Mouse (Mus musculus) kidney, embryonic 14.5 days (tissue): Measurements from ENCODE around the gene Dyx1c1. TPM values are rescaled to one million over a fixed set of nuclear protein-coding genes. Genes with fewer than 3 reads are reported as not detected.

ENCODE experiments used
- ATAC-seq: fragments of 200-750 bp; cut with Nextera tagmentation; 2 replicates; pipeline ENCODE4 v1.8.0; 2017; ENCODE audit warnings: moderate number of reproducible peaks, mild to moderate bottlenecking, moderate TSS enrichment, moderate library complexity; ENCODE audit not compliant: low FRiP score, low TSS enrichment
- H3K27ac ChIP-seq: fragments of 300-500 bp; sonication (generic); 2 replicates; pipeline ENCODE4 v1.5.1; 2014; ENCODE audit warnings: low read depth, mild to moderate bottlenecking, low read length, moderate library complexity, mixed read lengths
- H3K27me3 ChIP-seq: fragments of 300-500 bp; sonication (generic); 2 replicates; pipeline ENCODE4 v1.6.1; 2014; ENCODE audit warnings: mild to moderate bottlenecking, low read length; ENCODE audit not compliant: control insufficient read depth, insufficient read depth
- H3K36me3 ChIP-seq: fragments of 300-500 bp; sonication (generic); 2 replicates; pipeline ENCODE4 v1.6.1; 2014; ENCODE audit warnings: low read length, mixed read lengths; ENCODE audit not compliant: control insufficient read depth, insufficient read depth
- H3K4me1 ChIP-seq: fragments of 300-500 bp; sonication (generic); 2 replicates; pipeline ENCODE4 v1.6.1; 2014; ENCODE audit warnings: low read length, mixed read lengths; ENCODE audit not compliant: control insufficient read depth, insufficient read depth
- H3K4me2 ChIP-seq: fragments of 300-500 bp; sonication (generic); replicated peaks from 2 replicates; pipeline ENCODE4 v1.6.1; 2014; ENCODE audit warnings: low read depth, mild to moderate bottlenecking, low read length
- H3K4me3 ChIP-seq: fragments of 300-500 bp; sonication (generic); 2 replicates; pipeline ENCODE4 v1.5.1; 2014; ENCODE audit warnings: mild to moderate bottlenecking, low read length
- H3K9ac ChIP-seq: fragments of 300-500 bp; sonication (generic); 2 replicates; pipeline ENCODE4 v1.6.1; 2014; ENCODE audit warnings: low read depth, mild to moderate bottlenecking, low read length, moderate library complexity
- H3K9me3 ChIP-seq: fragments of 300-500 bp; sonication (generic); 2 replicates; pipeline ENCODE4 v1.6.1; 2016; ENCODE audit warnings: low read length; ENCODE audit not compliant: control insufficient read depth
- WGBS: fragments of 180-500 bp; shearing (Covaris S2); extraction: QIAGEN DNeasy Blood & Tissue Kit; methylation state at CpG from one replicate; pipeline ENCODE4 v1.1.7; 2014; 5-methylcytosine and 5-hydroxymethylcytosine counted together
- polyA plus RNA-seq: library from polyadenylated mRNA; unstranded; fragments of >200 nt; fragmentation: Nextera tagmentation; extraction: Ambion mirVana; gene quantifications from 2 replicates; pipeline ENCODE4 v1.2.1, GENCODE M21; 2014

The Dyx1c1 gene
- polyA plus RNA-seq, result 1.8 and 2.1 TPM in 2 replicates

- ATAC-seq, result peak; percentile 92
- peak within 1 kb of the TSS; percentile 50 for H3K9ac ChIP-seq
- 2% methylated on average over 43 of the region's 43 CpGs for WGBS
- no peaks in the 10 kb centered on the region for H3K4me1 ChIP-seq
- H3K4me3 ChIP-seq, result peak within 1 kb of the TSS; percentile 55
- H3K4me2 ChIP-seq, result peak within 1 kb of the TSS; percentile 46
- no peaks in the 10 kb centered on the region for H3K9me3 ChIP-seq
- H3K27ac ChIP-seq, result peak within 1 kb of the TSS; percentile 32; the same call in 1 of the 2 replicates
- H3K27me3 ChIP-seq, result no peaks in the 10 kb centered on the region
- H3K36me3 ChIP-seq, result no peaks in the 10 kb centered on the region
Measured at GRCm38 (mm10) chr9:72958521-72959450, at the start of gene Dyx1c1, which contains the start of gene Gm44503. Gene Dyx1c1, plus strand, starts transcription at chr9:72958785. Gene Gm44503, plus strand, starts transcription at chr9:72958852.

DNA sequence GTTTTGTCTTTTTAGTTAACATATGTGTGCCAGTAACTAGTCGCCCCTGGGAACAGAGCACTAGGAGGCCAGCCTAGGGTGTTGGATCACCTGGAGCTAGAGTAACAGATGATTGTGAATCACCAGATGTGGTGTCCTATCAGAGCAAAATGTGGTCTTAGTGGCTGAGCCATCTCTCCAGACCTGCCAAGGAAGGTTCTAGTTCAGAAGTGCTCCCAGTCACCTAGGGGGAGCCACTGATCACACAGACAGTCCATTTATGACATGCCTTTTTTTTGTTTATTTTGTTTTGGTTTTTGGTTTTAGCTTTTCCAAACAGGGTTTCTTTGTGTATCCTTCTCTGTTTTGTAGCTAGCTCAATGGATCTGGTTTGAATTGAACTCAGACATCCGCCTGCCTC, 47.2 kb upstream of the Dyx1c1 start:
- Histone ChIP-seq H3K27ac (no peak overlapping the region), H3K9ac (no peak overlapping the region), H3K4me3 (no peak overlapping the region), H3K4me2 (no peak overlapping the region), H3K27me3 (no peaks in the 10 kb centered on the region), H3K36me3 (peaks cover 11% of the 10 kb centered on the region; the same call in 1 of the 2 replicates), H3K9me3 (no peaks in the 10 kb centered on the region), H3K4me1 (no peaks in the 10 kb centered on the region)
- ATAC-seq, result no peak
- 93% methylated on average over 2 of the region's 2 CpGs for WGBS

DNA sequence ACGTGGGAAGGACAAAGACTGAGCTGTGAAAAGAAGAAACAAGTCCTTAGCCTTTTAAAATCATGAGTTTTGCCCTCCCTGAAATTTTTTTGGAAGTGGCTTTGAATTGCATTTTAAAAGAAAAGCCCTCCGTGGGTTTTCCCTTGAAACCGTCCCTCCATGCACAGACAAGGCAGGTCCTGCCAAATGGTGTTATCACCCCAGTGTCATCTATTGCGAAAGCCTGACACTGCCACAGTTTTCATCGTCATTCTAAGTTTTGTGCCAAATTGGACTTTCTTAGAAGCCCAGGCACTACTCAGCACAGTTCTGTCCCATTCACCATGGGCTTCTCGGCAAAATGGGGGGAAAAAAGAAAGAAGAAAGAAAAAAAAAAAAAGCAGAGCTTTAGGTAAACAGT, 45.0 kb upstream of the Dyx1c1 start:
- Histone ChIP-seq H3K4me1 (no peaks in the 10 kb centered on the region), H3K9ac (no peak overlapping the region), H3K27ac (no peak overlapping the region), H3K4me2 (no peak overlapping the region; the same call in 1 of the 2 replicates), H3K4me3 (no peak overlapping the region), H3K36me3 (peaks cover 3% of the 10 kb centered on the region; the same call in 1 of the 2 replicates), H3K9me3 (no peaks in the 10 kb centered on the region), H3K27me3 (no peaks in the 10 kb centered on the region)
- 37% methylated on average over 6 of the region's 6 CpGs for WGBS
- no peak for ATAC-seq

GRCm38 (mm10) chr9:72915728-72916127, 42.9 kb upstream of the Dyx1c1 start:
- peaks cover 3% of the 10 kb centered on the region; the same call in 1 of the 2 replicates for H3K36me3 ChIP-seq
- H3K9ac ChIP-seq, result no peak overlapping the region
- no peaks in the 10 kb centered on the region for H3K4me1 ChIP-seq
- ATAC-seq, result no peak
- 65% methylated on average over 7 of the region's 7 CpGs for WGBS
- H3K27me3 ChIP-seq, result no peaks in the 10 kb centered on the region
- no peak overlapping the region for H3K4me2 ChIP-seq
- no peak overlapping the region for H3K27ac ChIP-seq
- no peaks in the 10 kb centered on the region for H3K9me3 ChIP-seq
- no peak overlapping the region for H3K4me3 ChIP-seq

DNA sequence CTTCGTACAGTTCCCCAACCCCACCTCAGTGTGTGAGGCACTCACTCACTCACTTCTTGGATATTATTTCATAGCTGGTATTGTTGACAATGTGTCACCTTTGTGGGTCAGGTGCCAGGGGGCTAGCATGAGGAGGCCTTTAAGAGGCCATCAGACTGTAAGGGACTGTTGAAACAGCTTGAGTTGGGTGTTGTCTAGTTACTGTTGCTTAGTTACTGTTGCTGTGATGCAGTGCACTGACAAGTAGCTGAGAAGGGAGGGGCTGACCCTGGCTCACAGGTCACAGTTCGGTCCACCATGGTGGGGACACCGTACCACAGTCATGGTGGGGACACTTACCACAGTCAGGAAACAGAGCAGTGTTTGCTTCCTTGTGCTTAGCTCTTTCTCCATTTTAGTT, 35.5 kb upstream of the Dyx1c1 start:
- H3K9ac ChIP-seq, result no peak overlapping the region
- no peak for ATAC-seq
- H3K27me3 ChIP-seq, result no peaks in the 10 kb centered on the region
- no peaks in the 10 kb centered on the region for H3K9me3 ChIP-seq
- WGBS, result 79% methylated on average over 3 of the region's 3 CpGs
- no peak overlapping the region for H3K4me3 ChIP-seq
- no peak overlapping the region for H3K4me2 ChIP-seq
- no peaks in the 10 kb centered on the region for H3K36me3 ChIP-seq
- H3K27ac ChIP-seq, result no peak overlapping the region
- H3K4me1 ChIP-seq, result peaks cover 5% of the 10 kb centered on the region; the same call in 1 of the 2 replicates

GRCm38 (mm10) chr9:72925021-72925934, 33.3 kb upstream of the Dyx1c1 start, which contains the start of gene Pygo1:
Gene Pygo1, plus strand, starts transcription at chr9:72925645.
- Histone ChIP-seq H3K4me3 (peak within 1 kb of the TSS; percentile 52), H3K9ac (peak within 1 kb of the TSS; percentile 93), H3K27ac (peak within 1 kb of the TSS; percentile 40), H3K4me2 (peak within 1 kb of the TSS; percentile 95), H3K4me1 (peaks cover 5% of the 10 kb centered on the region; the same call in 1 of the 2 replicates), H3K9me3 (no peaks in the 10 kb centered on the region), H3K27me3 (no peaks in the 10 kb centered on the region), H3K36me3 (no peaks in the 10 kb centered on the region; the same call in 1 of the 2 replicates)
- under 1% methylated on average over 82 of the region's 108 CpGs for WGBS
- peak; percentile 90 for ATAC-seq

DNA sequence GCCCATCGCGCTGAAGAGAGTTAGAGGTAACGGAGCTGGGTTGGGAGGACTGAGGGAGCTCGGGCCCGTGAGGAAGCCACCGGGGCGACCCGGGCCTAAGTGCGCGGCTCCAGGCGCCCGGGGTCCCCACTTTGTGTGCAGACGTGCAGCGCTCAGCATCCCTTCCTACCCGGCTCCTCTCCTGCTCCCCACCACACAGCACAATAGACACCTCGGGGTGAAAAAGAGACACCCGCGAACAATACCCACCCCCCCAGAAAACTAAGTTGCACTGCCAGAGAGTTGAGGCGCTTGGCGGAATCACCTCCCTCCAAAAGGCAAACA, 32.7 kb upstream of the Dyx1c1 start:
- peak overlapping the region; percentile 40 for H3K27ac ChIP-seq
- H3K36me3 ChIP-seq, result no peaks in the 10 kb centered on the region; the same call in 1 of the 2 replicates
- no peaks in the 10 kb centered on the region for H3K27me3 ChIP-seq
- H3K4me2 ChIP-seq, result peak overlapping the region; percentile 95
- peak overlapping the region; percentile 52 for H3K4me3 ChIP-seq
- no peaks in the 10 kb centered on the region for H3K9me3 ChIP-seq
- no peak; the same call in none of the 2 replicates for ATAC-seq
- H3K4me1 ChIP-seq, result peaks cover 5% of the 10 kb centered on the region; the same call in 1 of the 2 replicates
- H3K9ac ChIP-seq, result peak overlapping the region; percentile 93
- WGBS, result under 1% methylated on average over 20 of the region's 20 CpGs

DNA sequence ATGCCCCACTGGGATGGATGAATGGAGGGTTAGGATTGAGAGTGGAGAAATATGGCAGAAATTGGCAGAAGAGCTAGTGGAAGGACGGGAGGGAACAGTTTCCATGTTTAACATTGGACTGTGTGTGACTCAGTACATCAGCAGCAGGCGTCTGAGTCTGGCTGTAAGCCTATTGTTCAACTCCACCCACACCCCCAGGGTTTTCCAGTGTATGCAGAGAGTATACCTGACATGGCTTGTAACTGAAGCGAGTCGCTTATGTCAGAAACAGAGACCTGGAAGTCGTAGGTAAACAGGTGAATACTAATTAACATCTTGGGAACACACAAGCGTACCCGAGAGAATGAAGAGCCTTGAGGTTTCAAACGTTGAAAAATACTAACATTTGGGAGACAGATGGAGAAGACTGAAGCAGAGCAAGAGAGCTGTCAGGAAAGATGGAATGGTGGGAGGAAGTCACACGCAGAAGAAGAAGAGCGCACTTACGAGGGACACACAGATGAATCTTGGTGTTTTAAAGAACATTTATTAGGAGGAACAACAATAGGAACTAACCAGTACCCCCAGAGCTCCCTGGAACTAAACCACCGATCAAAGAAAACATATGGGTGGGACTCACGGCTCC, 27.3 kb upstream of the Dyx1c1 start:
- Histone ChIP-seq H3K27ac (no peak overlapping the region), H3K4me2 (no peak overlapping the region), H3K9me3 (no peaks in the 10 kb centered on the region), H3K4me3 (no peak overlapping the region), H3K4me1 (peaks cover 5% of the 10 kb centered on the region; the same call in 1 of the 2 replicates), H3K9ac (no peak overlapping the region), H3K36me3 (peaks cover 2% of the 10 kb centered on the region; the same call in 1 of the 2 replicates), H3K27me3 (no peaks in the 10 kb centered on the region)
- WGBS, result 85% methylated on average over 13 of the region's 13 CpGs
- ATAC-seq, result no peak
